Mouse (Mus musculus) cerebellum, adult 9-11 months (tissue): ENCODE data around the gene Vgll4.

ENCODE experiments used
- DNase-seq: peaks from one replicate; pipeline ENCODE4 v3.0.0; 2022

Gene Vgll4

GRCm38 (mm10) chr6:114833791-114834346 lies 135.9 kb downstream of the Vgll4 start:
- DNase-seq: no peak

- DNase-seq: no peak
These were observed 136.6 kb downstream of the Vgll4 start for GRCm38 (mm10) chr6:114833058-114833685.

- no peak for DNase-seq
These were observed 138.0 kb downstream of the Vgll4 start for GRCm38 (mm10) chr6:114831807-114832206.

GRCm38 (mm10) chr6:114829660-114830438 lies 139.9 kb downstream of the Vgll4 start:
- no peak for DNase-seq

GRCm38 (mm10) chr6:114826889-114827288 lies 142.9 kb downstream of the Vgll4 start:
- DNase-seq: no peak

GRCm38 (mm10) chr6:114821646-114822045 lies 148.1 kb downstream of the Vgll4 start:
- DNase-seq: no peak

- no peak for DNase-seq
These were observed 149.8 kb downstream of the Vgll4 start for GRCm38 (mm10) chr6:114819971-114820481.

GRCm38 (mm10) chr6:114818471-114818870 lies 151.3 kb downstream of the Vgll4 start:
- no peak for DNase-seq

- DNase-seq: no peak
These were observed 151.8 kb downstream of the Vgll4 start for GRCm38 (mm10) chr6:114817948-114818347.

- no peak for DNase-seq
These were observed 154.7 kb downstream of the Vgll4 start for GRCm38 (mm10) chr6:114814882-114815650.

- DNase-seq: no peak
These were observed 155.5 kb downstream of the Vgll4 start for GRCm38 (mm10) chr6:114814199-114814881.

GRCm38 (mm10) chr6:114812779-114813178 lies 157.0 kb downstream of the Vgll4 start:
- DNase-seq: no peak

- peak; percentile 10 for DNase-seq
These were observed 157.5 kb downstream of the Vgll4 start for GRCm38 (mm10) chr6:114812322-114812721.
